Mouse (Mus musculus) spleen, postnatal 0 days (tissue): ENCODE results near the gene Ganab. TPM values are rescaled to one million over a fixed set of nuclear protein-coding genes. Genes with fewer than 3 reads are reported as not detected.

Experiments
- polyA plus RNA-seq: library from polyadenylated mRNA; unstranded; fragments of >200 nt; fragmentation: Nextera tagmentation; extraction: Ambion mirVana; gene quantifications from 2 replicates; pipeline ENCODE4 v1.2.1, GENCODE M21; 2015

The Ganab gene
- polyA plus RNA-seq = 28.2 and 35.2 TPM in 2 replicates

DNA sequence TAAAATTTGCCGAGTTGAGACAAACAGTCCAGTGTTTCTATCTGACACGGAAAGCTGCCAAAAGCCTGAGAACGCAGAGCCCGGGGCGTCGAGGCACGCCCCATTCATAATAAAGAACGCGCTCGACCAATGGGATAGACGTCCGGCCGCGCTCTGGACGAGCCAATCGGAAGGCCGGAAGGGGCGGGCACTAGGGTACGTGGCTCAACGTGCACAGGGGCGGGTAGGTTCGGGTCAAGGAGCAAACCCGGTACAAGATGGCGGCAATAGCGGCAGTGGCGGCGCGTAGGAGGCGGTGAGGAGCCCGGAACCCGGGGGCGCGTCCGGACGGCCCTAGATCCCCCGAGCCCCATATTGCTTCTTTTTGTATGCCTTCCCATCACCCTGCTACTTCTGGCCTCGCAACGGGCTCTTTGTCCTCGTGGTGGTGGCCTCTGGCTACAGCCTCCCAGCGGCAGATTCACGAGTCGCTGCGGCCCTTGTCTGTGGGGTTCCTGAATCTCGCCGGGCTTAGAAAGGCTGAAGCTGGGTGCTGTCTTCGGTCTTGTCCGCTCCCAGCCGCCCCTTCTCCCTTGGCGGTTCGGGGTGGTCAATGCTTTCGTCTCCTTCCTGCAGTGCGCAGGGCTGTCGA, at the start of gene Ganab:
Ganab (plus strand) TSS at position 207 of the 631 bp plus-strand sequence.

DNA sequence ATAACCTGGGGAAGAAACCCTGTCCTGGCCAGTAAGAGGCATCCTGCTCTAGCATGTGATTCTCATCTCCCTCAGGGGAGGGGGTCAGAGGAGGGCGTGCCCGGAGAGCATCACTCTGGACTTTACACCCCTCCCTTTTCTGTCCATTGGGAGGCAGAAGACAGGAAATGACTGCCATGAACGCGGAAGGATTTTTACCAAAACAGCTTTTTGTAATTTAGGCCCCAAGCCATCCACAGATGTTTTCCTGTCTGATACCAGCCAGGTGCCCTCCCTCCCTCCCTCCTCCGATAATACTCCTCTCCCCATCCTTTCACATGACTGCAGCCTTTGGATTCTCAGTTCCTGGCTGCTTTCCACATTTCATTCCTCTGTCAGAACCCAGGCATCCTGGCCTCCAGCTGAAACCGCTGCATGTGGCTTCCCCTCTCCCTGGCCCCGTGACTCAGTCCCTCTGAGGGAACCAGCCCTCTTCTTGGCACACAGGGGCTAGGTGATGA, 47.4 kb upstream of the Ganab start, which contains the start of gene Lrrn4cl:
Lrrn4cl (plus strand) TSS at position 367 of the 500 bp plus-strand sequence.

DNA sequence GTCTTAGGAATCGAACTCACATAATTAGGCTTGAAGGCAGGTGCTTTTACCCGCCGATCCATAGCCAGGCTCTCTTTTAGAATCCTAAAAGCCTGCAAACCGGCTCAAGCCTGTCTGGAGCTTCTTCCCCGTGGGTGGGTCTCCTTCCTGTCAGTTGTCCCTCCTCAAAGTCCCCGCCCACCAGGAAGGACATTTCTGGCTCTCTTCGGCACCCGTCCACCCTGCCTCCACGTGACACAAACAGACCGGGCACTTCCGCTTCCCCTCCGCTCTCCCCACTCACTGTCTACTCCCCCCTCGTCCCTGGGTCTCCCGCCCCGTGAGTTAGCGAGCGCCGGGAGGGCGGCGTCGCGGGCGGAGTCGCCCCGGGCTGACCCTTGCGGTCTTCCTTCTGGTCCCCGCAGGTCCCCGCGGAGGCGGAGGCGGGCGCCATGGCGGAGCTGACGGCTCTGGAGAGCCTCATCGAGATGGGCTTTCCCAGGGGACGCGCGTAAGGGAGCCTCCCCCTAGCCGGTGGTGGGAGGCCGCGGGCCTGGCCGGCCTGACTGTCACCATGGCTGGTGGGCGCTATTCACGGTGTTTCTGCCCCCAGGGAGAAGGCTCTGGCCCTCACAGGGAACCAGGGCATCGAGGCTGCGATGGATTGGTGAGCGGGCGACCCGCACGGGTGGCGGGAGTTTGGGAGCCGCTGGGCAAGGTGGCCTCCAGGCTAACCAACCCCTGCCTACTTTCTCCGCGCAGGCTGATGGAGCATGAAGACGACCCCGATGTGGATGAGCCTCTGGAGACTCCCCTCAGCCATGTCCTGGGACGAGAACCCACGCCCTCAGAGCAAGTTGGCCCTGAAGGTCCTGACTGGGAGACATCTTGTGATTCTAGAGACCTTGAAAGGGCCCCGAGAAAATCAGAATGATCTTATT, 26.3 kb upstream of the Ganab start, which contains the start of gene Ubxn1:
Ubxn1 (plus strand) TSS at position 230 of the 920 bp plus-strand sequence.

DNA sequence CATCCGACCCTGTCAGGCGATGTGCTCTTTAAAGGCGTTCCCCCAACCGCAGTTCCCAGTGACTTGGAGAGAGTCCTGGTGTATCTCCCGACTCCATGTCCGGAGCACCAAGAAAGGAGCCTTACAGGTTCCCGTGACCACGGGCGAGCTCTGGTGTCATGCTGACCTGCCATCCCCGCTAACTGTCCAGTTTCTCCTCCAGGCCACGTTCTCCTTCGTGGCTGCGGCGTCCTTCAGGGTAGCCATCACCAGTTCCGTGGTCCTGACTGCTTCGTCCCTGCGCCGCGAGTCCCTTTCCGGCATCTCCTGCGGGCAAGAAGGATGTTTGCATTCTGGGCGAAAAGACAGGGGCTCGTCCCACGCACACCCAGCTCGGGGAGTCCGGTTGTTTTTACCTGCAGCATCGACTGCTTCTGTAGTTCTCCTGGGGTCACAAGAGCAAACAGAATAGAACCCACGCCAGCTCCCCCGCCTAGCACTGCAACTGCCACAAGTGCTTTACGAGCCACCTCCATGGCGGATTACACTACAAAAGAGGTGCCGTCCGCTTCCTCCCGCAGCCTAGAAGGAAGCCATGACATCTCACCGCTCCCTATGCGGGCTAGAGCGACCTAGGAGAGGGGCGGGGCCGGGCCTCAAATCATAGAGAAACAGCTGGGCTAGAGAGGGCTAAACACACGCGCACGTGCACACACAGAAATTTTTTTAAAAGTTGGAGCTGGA, 17.4 kb upstream of the Ganab start, which contains the start of gene Uqcc3:
Uqcc3 (minus strand) TSS at position 613 of the 723 bp plus-strand sequence.

DNA sequence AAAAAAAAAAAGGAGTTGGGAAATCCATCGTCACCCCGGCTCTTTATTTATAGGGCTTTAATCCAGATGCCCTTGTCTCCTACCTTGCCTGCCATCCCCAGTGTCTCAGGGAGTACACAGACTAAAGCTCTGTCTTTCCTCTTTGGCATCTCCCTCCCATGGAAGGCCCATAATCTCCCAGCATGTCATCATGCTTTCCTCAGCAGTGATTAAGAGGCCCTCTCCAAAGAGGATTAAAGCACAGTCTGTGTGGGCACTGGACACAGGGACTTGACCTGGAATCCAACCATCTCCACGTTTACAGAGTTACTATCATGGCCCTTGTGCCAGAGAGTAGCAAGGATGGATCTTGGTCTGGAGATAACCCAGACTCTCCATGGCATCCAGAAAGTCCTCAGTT, 14.3 kb upstream of the Ganab start, which contains the start of the genes Lbhd1 and Gm49403:
Lbhd1 (plus strand) TSS at position 117 of the 400 bp plus-strand sequence.
Gm49403 (plus strand) TSS at position 315 of the 400 bp plus-strand sequence.

DNA sequence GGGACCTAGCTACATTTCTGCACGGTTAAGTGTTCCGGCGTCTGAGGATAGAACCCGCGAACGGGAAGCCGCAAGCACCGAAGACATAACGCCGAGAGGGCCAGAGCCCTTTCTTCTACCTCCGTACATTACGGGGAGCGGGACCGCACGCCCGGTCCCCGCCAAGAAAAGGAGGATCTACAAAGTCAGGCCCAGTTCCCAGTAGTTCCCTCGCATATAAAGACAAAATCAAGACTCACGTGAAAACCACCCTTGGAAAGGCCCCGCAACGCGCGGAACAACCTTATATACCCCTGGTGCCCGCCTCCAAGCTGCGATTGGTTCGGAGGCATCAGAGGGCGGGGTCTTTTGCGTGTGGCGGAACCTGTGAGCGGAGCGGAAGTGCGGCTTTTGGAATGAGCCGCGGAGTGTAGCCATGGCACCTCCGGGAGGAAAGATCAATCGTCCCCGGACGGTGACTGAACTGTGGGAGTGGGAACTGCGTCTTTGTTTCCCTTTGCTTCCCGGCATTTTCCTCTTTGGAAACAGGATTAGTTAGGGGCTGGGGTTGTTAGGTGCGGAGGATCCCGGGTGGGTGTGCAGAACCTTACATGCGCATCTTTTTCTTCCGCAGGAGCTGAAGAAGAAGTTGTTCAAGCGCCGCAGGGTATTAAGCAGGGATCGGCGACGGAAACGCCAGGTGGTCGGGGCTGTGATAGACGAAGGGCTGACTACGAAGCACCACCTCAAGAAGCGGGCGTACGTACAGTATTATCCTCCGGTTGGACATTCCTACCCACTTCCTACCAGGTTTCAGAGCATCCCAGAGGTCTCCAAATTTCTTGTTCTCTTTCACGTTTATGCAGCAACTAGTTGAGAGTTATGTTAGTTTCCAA, 9.1 kb upstream of the Ganab start, which contains the start of the genes 1810009A15Rik and Gm49416:
1810009A15Rik (plus strand) TSS at position 343 of the 875 bp plus-strand sequence.
Gm49416 (plus strand) TSS at position 416 of the 875 bp plus-strand sequence.

DNA sequence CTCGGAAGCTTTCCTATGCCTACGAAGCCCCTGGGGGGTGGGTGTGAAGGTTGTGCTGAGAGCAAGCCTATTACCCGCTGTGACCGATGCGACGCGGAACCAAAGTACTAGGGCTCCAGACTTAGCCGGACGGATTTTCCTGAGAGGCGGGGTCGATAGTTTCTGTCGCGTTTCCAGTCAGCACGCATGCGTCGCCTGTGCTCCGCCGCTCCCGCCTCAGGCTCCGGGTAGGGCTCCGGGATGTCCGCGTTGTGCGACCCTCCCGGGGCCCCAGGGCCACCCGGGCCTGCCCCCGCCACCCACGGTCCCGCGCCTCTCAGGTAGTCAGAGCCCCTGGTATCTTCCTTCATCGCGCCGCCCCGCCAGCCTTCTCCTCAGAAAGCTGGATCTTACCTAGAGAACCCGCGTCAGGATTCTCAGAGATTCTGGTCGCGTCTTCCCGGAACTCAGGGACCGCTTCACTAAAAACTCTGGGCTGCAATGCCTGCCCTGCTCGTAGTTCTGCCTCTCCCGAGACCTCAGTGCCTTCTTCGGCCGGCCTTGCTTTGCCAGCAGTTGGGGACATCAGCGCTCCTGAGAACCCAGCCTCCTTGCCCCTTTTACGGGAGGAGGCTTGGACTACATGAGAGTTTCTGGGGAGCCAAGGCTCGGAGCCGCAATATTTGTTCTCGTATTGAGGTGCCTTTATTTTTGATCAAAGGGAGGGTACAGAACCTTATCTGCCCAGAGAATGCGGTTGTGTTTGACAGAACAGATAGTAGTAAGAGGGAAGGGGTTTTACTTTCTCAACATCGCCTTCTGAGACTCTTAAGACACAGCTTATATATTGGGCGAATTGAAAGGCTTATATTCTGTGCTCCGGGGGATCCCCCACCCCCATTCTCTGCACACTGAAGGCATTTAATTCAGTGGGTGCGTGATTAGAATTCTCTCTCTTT, 4.8 kb upstream of the Ganab start, which contains the start of gene Ints5:
Ints5 (plus strand) TSS at position 177 of the 938 bp plus-strand sequence.

DNA sequence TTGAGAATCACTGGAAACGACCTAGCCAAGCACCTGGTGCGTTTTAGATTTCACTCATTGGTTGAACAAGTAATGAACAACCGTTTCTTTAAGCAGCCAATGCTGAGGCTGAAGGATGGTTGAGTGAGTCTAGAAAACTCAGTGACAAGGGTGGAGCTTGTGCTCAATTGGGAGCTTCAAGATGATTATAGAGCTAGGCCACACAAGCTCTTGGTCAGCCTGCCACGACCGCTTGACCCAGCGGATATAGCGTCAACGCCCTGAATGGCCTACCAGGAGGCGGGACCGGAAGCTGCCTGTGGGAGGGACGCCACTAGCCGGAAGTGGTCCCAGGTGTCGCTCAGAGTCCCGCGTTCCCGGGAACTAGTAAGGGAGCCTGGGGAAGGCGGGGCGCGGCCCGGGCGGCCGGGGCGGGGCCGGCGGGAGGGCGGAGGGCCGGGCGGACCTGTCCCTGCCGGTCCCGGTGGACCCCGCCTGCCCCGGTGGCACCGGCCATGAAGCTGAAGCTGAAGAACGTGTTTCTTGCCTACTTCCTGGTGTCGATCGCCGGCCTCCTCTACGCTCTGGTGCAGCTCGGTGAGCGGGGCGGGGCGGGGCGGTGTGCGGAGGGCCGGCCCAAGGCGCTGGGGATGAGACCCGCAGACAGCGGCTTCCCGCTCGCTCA, 22.3 kb downstream of the Ganab start, which contains the start of gene B3gat3:
B3gat3 (plus strand) TSS at position 302 of the 664 bp plus-strand sequence.

DNA sequence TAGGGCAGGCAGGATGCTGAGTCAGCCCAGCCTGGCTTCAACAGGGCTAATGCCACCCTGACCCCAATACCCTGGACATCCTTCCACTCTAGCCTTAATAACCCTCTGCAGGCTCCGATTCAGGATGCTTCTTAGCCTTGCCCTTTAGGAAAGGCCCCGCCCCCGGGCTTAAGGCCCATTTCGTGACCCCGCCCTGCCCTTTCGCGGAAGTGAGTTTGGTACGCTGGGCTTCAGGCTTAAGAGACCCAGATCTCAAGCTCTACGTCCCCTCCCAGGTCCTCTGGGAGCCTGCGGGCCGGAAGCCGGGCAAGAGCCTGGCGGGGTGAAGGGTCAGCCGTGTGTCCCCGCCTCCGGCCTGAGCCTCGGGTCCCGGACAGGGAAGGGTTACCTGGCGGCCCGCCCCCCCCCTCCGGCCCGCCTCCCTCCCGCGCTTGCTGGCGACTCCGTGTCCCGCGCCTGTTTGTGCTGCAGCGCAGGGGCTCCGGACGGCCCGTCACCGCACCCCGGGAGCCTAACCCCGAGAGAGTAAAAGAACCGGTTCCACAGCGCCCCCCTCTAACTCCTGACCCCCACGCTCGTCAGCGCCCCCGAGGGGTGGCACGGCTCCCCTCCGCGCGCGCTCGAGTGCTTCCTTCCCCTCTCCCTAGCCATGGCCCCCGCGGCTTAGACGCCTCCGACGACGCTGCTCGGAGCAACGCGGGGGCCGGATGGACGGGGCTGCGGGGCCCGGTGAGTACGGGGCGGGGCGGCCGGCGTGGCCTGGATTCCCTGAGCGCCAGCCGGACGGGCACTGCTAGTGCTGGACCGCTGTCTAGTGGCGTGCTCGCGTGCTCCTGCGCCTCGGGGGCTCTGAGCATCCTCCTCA, 31.6 kb downstream of the Ganab start, which contains the start of the genes Rom1 and Eml3:
Rom1 (minus strand) TSS at position 133 of the 865 bp plus-strand sequence.
Eml3 (plus strand) TSS at position 329 of the 865 bp plus-strand sequence.

DNA sequence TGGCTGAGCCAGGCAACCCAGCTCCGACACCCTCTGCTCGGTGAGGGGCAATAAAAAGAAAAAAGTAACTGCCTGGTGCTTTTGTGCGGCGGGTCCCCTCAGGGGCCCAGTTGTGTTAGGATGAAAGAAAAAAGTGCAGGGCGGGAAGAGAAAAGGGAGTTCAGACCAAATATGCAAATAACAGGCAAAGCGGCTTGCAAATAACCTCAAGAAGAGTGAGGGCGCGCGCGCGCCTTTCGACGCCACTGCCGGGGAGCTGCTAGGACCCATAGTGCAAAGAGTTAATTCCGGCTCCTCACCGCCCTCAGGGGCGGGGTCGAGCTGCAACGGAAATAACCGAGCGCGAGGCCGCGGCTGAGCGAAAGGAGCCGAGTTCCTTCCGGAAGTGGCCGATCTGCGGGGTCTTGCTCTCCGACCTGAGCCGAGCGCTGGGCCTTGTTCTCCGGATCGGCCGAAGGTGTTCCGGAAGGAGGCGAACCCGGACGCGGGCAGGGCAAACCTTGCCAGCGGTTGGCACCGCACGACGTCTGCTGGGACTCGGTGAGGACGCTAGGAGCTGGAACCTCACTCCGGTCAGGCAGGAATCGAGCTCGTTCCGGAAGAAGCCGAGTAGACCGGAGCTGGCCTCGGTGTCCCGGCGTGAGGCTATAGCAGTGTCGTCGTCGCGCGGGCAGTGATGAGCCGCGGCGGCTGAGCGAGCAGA, 43.8 kb downstream of the Ganab start, which contains the start of gene Mta2:
Mta2 (plus strand) TSS at position 361 of the 703 bp plus-strand sequence.

DNA sequence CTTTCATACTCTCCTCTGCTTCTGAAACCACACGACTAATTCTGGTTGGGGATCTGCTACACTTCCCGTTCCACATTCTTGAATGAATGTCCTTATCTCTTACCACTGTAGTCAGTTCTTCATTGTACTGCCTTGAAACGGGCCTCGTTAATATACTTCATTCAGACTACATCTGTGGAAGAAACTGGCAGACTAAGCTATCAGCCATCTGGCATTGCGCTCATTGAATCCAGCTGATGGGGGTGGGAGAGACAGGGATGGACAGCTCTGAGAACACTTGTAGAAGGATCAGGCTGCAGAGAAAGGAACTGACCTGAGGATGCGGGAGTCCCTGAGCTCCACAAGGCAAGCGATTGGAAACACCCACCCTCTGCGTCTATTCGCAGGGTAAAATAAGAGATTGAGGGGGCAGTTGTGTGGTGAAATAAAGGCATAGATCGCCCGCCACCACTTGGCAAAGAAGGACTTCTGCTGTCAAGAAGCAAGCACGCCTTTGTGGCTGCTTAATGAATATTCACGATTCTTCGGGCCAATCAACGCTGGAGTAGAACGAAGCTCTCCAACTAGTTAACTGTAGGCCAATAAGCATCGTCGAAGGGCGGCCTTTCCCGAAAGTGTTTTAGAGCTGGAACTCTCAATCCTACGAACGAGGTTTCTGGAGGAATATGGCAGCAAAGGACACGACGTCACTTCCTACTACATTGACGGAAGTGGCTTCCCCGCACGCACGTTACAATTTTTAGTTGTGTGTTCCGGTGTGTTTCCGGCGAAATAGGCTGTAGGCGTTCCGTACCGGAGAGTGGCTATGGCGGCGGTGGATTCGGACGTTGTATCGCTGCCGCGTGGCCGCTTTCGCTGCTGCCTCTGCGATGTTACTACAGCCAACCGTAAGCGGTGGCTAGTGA, 55.5 kb downstream of the Ganab start, which contains the start of gene Tut1:
Tut1 (plus strand) TSS at position 713 of the 905 bp plus-strand sequence.

